Mouse (Mus musculus): ENCODE measurements around the gene Patj. TPM values are rescaled to one million over a fixed set of nuclear protein-coding genes. Genes with fewer than 3 reads are reported as not detected.

Gene Patj
- polyA plus RNA-seq, 1 experiment from 2014 or later, result 12.3 TPM

DNA sequence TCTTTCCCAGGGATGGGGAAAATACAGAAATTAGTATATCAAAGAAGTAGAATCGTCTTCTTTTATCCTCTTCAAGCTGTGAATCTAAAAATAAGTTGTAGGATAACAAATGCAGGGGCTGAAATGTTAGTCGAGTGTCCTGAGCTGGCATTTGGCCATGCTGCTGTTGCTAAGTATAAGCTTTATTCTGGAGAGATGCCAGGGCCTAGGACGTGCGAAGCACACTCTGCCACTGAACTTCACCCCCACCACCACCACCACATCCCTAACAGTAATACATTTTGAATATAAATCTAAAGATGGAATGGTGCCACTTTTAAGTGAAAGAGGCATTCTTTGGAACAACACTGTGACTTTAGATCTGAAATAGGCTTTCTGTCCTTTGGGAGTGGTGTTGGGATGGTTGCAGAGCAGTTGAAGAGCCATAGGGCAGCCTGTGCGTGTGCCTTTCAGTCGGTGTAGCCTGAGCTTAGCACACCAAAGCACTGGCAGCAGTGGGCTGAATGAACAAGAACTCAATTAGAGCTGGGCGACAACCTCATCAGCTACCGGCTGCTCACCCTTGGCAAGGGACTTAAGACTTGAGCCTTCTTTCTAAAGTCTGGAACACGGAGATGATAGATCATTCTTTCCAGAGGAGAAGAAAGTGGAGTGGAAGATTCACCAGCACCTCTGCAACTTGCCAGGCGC is 168.1 kb downstream of the Patj start:
- no peaks in the 10 kb centered on the region for H3K36me3 ChIP-seq (ENCODE audit: control insufficient read depth, insufficient read depth, low read length)
- H3K4me1 ChIP-seq (replicated peaks; ENCODE audit: control insufficient read depth, insufficient read depth, low read length), result no peaks in the 10 kb centered on the region; the same call in 1 of the 2 replicates
- H3K4me2 ChIP-seq (ENCODE audit: low read depth, low read length, severe bottlenecking), result no peak overlapping the region
- H3K9me3 ChIP-seq (ENCODE audit: control insufficient read depth, low read length), result no peaks in the 10 kb centered on the region
- DNase-seq (ENCODE audit: low spot score), result no peak
- H3K27me3 ChIP-seq (ENCODE audit: control insufficient read depth, insufficient read depth, low read length), result no peaks in the 10 kb centered on the region
- H3K27ac ChIP-seq (ENCODE audit: low read depth, low read length), result no peak overlapping the region
- no peak for ATAC-seq (replicated peaks; ENCODE audit: low FRiP score)
- H3K4me3 ChIP-seq (ENCODE audit: low read depth, low read length), result no peak overlapping the region
- 82% methylated on average over 10 of the region's 10 CpGs for WGBS
- H3K9ac ChIP-seq (ENCODE audit: low read length), result no peak overlapping the region

DNA sequence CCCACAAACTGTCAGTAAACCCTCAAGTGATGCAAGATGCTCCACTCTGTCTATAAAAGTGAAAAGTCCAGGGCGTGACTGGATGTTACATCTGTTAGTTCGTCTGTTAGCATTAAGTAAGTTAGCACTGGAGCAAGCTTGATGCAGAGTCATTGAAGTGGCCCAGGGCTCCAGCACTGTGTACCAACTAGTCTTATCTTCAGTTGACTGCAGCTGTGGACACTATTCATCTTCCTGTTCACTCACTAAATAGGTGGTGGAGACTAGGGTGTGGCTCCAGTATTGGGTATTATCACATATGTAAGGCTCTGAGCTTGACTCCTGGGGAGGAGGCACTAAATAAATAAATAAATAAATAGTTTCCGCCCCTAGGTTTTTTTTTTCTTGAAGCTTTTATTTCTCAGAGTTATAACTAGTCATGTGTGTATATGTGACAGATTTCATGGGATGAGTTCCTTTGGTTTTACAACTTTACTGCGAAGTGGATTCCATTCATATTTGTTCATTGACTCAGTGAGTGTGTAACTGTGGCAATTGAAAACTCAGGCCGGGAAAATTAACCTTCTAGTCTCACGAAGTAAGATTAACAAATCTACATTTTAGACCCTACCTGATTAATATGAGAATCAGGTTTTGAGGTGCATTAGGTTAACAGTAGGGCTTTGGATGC is 168.7 kb downstream of the Patj start:
- no peak overlapping the region for H3K9ac ChIP-seq (ENCODE audit: low read length)
- no peak for ATAC-seq (replicated peaks; ENCODE audit: low FRiP score)

DNA sequence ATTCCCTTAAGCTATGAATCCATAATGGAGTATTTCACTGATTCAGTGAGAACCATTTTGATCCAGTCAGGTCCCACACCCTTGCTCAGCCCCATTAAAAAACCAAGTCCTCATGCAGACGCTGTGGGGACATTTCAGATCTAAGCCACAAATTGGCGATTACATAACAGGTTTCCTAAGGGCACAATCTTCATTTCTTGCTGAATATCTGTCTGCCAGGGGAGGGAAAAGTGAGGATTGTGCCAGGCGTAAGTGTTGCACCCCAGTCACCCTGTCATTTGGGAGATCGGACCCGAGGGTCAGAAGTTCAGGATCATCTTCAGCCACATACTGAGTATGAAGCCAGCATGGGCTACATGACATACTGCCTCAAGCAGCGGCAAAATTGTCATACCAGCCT is 171.2 kb downstream of the Patj start:
- Histone ChIP-seq H3K27me3 (ENCODE audit: control insufficient read depth, insufficient read depth, low read length) (no peaks in the 10 kb centered on the region), H3K9me3 (ENCODE audit: control insufficient read depth, low read length) (no peaks in the 10 kb centered on the region), H3K9ac (ENCODE audit: low read length) (no peak overlapping the region), H3K27ac (ENCODE audit: low read depth, low read length) (no peak overlapping the region), H3K4me2 (ENCODE audit: low read depth, low read length, severe bottlenecking) (no peak overlapping the region), H3K4me1 (replicated peaks; ENCODE audit: control insufficient read depth, insufficient read depth, low read length) (no peaks in the 10 kb centered on the region), H3K36me3 (ENCODE audit: control insufficient read depth, insufficient read depth, low read length) (no peaks in the 10 kb centered on the region), H3K4me3 (ENCODE audit: low read depth, low read length) (no peak overlapping the region)
- no peak for DNase-seq (ENCODE audit: low spot score)
- 90% methylated on average over 6 of the region's 6 CpGs for WGBS
- no peak for ATAC-seq (replicated peaks; ENCODE audit: low FRiP score)

More for the DNA sequence above, 168.7 kb downstream of the Patj start:
- no peaks in the 10 kb centered on the region for H3K27me3 ChIP-seq (ENCODE audit: control insufficient read depth, insufficient read depth, low read length)
- no peaks in the 10 kb centered on the region; the same call in 1 of the 2 replicates for H3K4me1 ChIP-seq (replicated peaks; ENCODE audit: control insufficient read depth, insufficient read depth, low read length)
- H3K36me3 ChIP-seq (ENCODE audit: control insufficient read depth, insufficient read depth, low read length), result no peaks in the 10 kb centered on the region
- no peak overlapping the region for H3K27ac ChIP-seq (ENCODE audit: low read depth, low read length)
- no peak overlapping the region for H3K4me2 ChIP-seq (ENCODE audit: low read depth, low read length, severe bottlenecking)
- no peak for DNase-seq (ENCODE audit: low spot score)
- 86% methylated on average over 6 of the region's 6 CpGs for WGBS
- no peaks in the 10 kb centered on the region for H3K9me3 ChIP-seq (ENCODE audit: control insufficient read depth, low read length)
- no peak overlapping the region for H3K4me3 ChIP-seq (ENCODE audit: low read depth, low read length)

DNA sequence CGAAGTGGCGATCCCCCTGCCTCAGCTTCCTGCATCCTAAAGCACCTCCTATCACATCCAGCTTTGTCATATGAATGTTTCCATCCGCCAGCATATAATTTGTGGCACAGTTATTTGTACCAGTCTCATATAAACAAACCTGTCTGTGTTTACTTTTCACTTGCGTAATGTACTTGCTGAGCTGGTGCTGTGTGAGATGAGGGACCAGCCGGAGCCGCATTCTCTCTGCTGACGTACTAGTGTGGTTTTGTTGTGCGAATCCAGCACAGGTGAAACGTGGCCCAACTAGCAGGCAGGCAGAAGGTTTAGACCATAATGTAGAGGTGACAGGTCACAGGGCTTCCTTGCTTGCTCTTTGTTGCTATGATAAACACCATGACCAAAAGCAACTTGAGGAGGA is 171.9 kb downstream of the Patj start:
- H3K4me1 ChIP-seq (replicated peaks; ENCODE audit: control insufficient read depth, insufficient read depth, low read length), result no peaks in the 10 kb centered on the region
- DNase-seq (ENCODE audit: low spot score) (no peak), ATAC-seq (replicated peaks; ENCODE audit: low FRiP score) (no peak)
- 94% methylated on average over 9 of the region's 9 CpGs for WGBS
- H3K27ac ChIP-seq (ENCODE audit: low read depth, low read length), result no peak overlapping the region
- H3K36me3 ChIP-seq (ENCODE audit: control insufficient read depth, insufficient read depth, low read length), result no peaks in the 10 kb centered on the region
- no peak overlapping the region for H3K4me2 ChIP-seq (ENCODE audit: low read depth, low read length, severe bottlenecking)
- H3K4me3 ChIP-seq (ENCODE audit: low read depth, low read length), result no peak overlapping the region
- H3K9me3 ChIP-seq (ENCODE audit: control insufficient read depth, low read length), result no peaks in the 10 kb centered on the region
- H3K27me3 ChIP-seq (ENCODE audit: control insufficient read depth, insufficient read depth, low read length), result no peaks in the 10 kb centered on the region
- H3K9ac ChIP-seq (ENCODE audit: low read length), result no peak overlapping the region

DNA sequence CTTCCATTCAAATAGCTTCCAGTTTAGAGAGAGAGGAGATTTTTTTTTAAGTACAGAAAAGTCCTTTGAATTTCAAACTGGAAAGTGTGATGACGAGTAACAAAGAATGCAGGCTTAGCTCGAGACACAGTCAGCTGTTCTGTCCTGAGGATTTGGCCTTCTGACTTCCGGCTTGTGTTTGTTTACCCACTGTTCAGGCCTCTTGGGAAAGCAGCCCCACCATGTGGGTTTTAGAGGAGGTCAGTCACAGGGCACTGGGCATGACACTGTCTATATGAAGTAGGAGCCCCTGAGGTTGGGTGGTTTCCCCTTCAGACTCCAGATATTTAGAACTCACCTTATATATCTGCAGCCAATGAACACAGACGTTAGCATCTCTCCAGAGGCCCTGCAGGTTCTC is 174.3 kb downstream of the Patj start:
- Histone ChIP-seq H3K36me3 (ENCODE audit: control insufficient read depth, insufficient read depth, low read length) (no peaks in the 10 kb centered on the region), H3K9ac (ENCODE audit: low read length) (no peak overlapping the region), H3K4me2 (ENCODE audit: low read depth, low read length, severe bottlenecking) (no peak overlapping the region), H3K4me1 (replicated peaks; ENCODE audit: control insufficient read depth, insufficient read depth, low read length) (no peaks in the 10 kb centered on the region), H3K27ac (ENCODE audit: low read depth, low read length) (no peak overlapping the region), H3K4me3 (ENCODE audit: low read depth, low read length) (no peak overlapping the region), H3K27me3 (ENCODE audit: control insufficient read depth, insufficient read depth, low read length) (no peaks in the 10 kb centered on the region), H3K9me3 (ENCODE audit: control insufficient read depth, low read length) (no peaks in the 10 kb centered on the region)
- ATAC-seq (replicated peaks; ENCODE audit: low FRiP score), result no peak
- DNase-seq (ENCODE audit: low spot score), result no peak
- 54% methylated on average over 4 of the region's 4 CpGs for WGBS

DNA sequence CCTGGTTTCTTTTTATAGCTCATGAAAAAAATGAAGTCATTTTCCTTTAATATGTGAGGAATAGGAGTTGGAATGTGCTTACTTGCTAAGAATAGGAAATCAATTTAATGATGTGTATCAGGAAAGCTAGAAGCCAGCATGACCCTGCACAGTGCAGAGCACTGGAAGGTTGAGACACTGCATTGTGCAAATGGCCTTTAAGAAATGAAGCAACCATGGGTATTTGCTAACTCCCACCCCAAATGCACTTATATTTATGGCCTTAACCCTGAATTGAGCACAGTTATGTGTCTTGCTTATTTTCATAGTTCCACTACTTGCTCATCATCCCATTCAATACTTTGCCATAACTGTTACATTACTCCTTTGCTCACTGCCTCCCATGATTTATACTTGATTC is 181.7 kb downstream of the Patj start:
- H3K4me3 ChIP-seq (ENCODE audit: low read depth, low read length), result no peak overlapping the region
- no peak for DNase-seq (ENCODE audit: low spot score)
- H3K9ac ChIP-seq (ENCODE audit: low read length), result no peak overlapping the region
- H3K4me1 ChIP-seq (replicated peaks; ENCODE audit: control insufficient read depth, insufficient read depth, low read length), result no peaks in the 10 kb centered on the region
- no peak for ATAC-seq (replicated peaks; ENCODE audit: low FRiP score)
- H3K9me3 ChIP-seq (ENCODE audit: control insufficient read depth, low read length), result no peaks in the 10 kb centered on the region
- H3K4me2 ChIP-seq (ENCODE audit: low read depth, low read length, severe bottlenecking), result no peak overlapping the region
- no peaks in the 10 kb centered on the region for H3K36me3 ChIP-seq (ENCODE audit: control insufficient read depth, insufficient read depth, low read length)
- no peaks in the 10 kb centered on the region for H3K27me3 ChIP-seq (ENCODE audit: control insufficient read depth, insufficient read depth, low read length)
- H3K27ac ChIP-seq (ENCODE audit: low read depth, low read length), result peak overlapping the region; percentile 85; the same call in 1 of the 2 replicates

DNA sequence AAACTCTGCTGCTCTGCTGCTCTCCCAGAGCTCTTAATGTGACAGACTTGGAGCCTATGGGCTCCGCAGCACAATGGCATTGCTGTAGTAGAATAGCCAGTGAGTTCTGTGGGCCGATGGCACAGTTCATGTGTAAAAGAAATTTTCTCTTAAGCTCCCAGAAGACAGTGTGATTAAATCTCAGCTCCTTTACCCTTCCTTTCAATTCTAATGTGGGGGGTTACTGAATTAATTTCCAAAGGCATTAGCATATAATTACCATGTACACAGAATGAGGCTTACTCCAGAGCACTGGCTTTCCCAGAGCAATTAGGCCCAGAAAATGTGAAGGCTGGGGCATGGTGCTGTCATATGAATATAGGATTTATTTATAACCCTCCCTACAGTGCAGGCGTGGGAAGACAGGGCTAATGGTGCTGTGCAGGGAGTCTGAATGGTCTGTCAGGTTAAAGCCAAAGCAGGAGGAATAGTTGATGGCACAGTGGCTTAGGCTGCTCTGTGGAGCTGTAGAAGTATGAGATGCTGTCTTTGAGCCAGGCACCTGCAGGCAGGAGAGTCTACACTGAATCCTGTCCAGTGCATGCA is 182.5 kb downstream of the Patj start:
- H3K27me3 ChIP-seq (ENCODE audit: control insufficient read depth, insufficient read depth, low read length), result no peaks in the 10 kb centered on the region
- 28% methylated on average over 3 of the region's 3 CpGs for WGBS
- no peaks in the 10 kb centered on the region for H3K4me1 ChIP-seq (replicated peaks; ENCODE audit: control insufficient read depth, insufficient read depth, low read length)
- H3K9me3 ChIP-seq (ENCODE audit: control insufficient read depth, low read length), result no peaks in the 10 kb centered on the region
- H3K27ac ChIP-seq (ENCODE audit: low read depth, low read length), result peak overlapping the region; percentile 85
- DNase-seq (ENCODE audit: low spot score), result peak; percentile 65
- H3K36me3 ChIP-seq (ENCODE audit: control insufficient read depth, insufficient read depth, low read length), result no peaks in the 10 kb centered on the region
- H3K4me2 ChIP-seq (ENCODE audit: low read depth, low read length, severe bottlenecking), result no peak overlapping the region
- H3K4me3 ChIP-seq (ENCODE audit: low read depth, low read length), result no peak overlapping the region
- ATAC-seq (replicated peaks; ENCODE audit: low FRiP score), result peak; percentile 96
- no peak overlapping the region; the same call in 1 of the 2 replicates for H3K9ac ChIP-seq (ENCODE audit: low read length)

DNA sequence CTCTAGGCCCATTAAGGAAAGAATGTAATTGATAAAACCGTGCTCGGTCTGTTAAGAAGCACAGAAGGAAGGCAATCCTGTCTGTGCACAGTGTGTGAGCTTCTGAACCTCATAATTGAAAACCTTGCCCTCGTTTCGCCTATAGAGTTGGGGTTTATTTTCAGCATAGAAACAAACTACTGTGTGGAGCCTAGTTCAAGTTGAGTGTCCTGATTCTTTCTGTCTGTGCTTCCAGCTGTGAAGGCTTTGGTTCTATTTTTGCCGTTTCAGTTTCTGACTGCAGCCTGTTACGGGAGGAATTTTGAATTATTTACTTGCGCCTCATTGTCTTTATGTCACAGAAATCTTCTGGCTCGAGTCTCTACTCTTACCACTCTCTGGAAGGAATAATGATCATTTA is 185.9 kb downstream of the Patj start:
- ATAC-seq (replicated peaks; ENCODE audit: low FRiP score), result no peak
- no peaks in the 10 kb centered on the region for H3K9me3 ChIP-seq (ENCODE audit: control insufficient read depth, low read length)

More for the DNA sequence above, 185.9 kb downstream of the Patj start:
- Histone ChIP-seq H3K27me3 (ENCODE audit: control insufficient read depth, insufficient read depth, low read length) (no peaks in the 10 kb centered on the region), H3K27ac (ENCODE audit: low read depth, low read length) (no peak overlapping the region), H3K4me3 (ENCODE audit: low read depth, low read length) (no peak overlapping the region), H3K9ac (ENCODE audit: low read length) (no peak overlapping the region), H3K4me1 (replicated peaks; ENCODE audit: control insufficient read depth, insufficient read depth, low read length) (no peaks in the 10 kb centered on the region), H3K4me2 (ENCODE audit: low read depth, low read length, severe bottlenecking) (no peak overlapping the region), H3K36me3 (ENCODE audit: control insufficient read depth, insufficient read depth, low read length) (no peaks in the 10 kb centered on the region)
- 44% methylated on average over 8 of the region's 8 CpGs for WGBS
- no peak for DNase-seq (ENCODE audit: low spot score)
